Mouse (Mus musculus) CD4-positive, CD25-positive, alpha-beta regulatory T cell (primary cell): ENCODE data around the gene Olfr464. TPM values are rescaled to one million over a fixed set of nuclear protein-coding genes. Genes with fewer than 3 reads are reported as not detected.

Experiments
- polyA plus RNA-seq: library from polyadenylated mRNA; unstranded; fragments of 100-300 nt; shearing (Covaris generic); gene quantifications from one replicate; pipeline ENCODE4 v1.2.1, GENCODE M21; 2017

The Olfr464 gene
- polyA plus RNA-seq = not detected

GRCm38 (mm10) chr11:87920966-87921365 is at the start of gene Olfr464:
Olfr464 (minus strand) TSS chr11:87920967.

GRCm38 (mm10) chr11:87897287-87897686 is 23.5 kb downstream of the Olfr464 start, which contains the start of gene Olfr463:
Olfr463 (minus strand) TSS chr11:87897387.

GRCm38 (mm10) chr11:87892168-87892567 is 28.6 kb downstream of the Olfr464 start, which contains the start of gene Olfr462:
Olfr462 (minus strand) TSS chr11:87892268.

GRCm38 (mm10) chr11:87875436-87875835 is 45.3 kb downstream of the Olfr464 start, which contains the start of gene Epx:
Epx (minus strand) TSS chr11:87875536.

Other genes starting within 250 kb of the Olfr464 start
- gene Supt4a, start 183.4 kb downstream of the Olfr464 start, polyA plus RNA-seq = 389 TPM
- 6.9 TPM for gene Tspoap1, start 160.4 kb downstream of the Olfr464 start, polyA plus RNA-seq
- 0.35 TPM for gene Mpo, start 127.4 kb downstream of the Olfr464 start, polyA plus RNA-seq
- not detected for gene Lpo, start 92.7 kb downstream of the Olfr464 start, polyA plus RNA-seq
- gene Mks1, start 67.8 kb downstream of the Olfr464 start, polyA plus RNA-seq = 15.3 TPM
- not detected for gene Epx, start 45.4 kb downstream of the Olfr464 start, polyA plus RNA-seq
- gene Olfr462, start 28.7 kb downstream of the Olfr464 start, polyA plus RNA-seq = not detected
- gene Olfr463, start 23.6 kb downstream of the Olfr464 start, polyA plus RNA-seq = not detected
- gene Dynll2, start 66.6 kb upstream of the Olfr464 start, polyA plus RNA-seq = 17.2 TPM
- gene Srsf1, start 126.4 kb upstream of the Olfr464 start, polyA plus RNA-seq = 290 TPM
- gene Vezf1, start 147.3 kb upstream of the Olfr464 start, polyA plus RNA-seq = 44.9 TPM
- 6.5 TPM for gene Cuedc1, start 177.1 kb upstream of the Olfr464 start, polyA plus RNA-seq